Mouse (Mus musculus) left cerebral cortex, postnatal 4 days (tissue): ENCODE results near the gene Pigyl. TPM values are rescaled to one million over a fixed set of nuclear protein-coding genes. Genes with fewer than 3 reads are reported as not detected.
"Not testable (repeated sequence)": the region's sequence is repeated elsewhere in the genome, so short reads cannot be mapped to it uniquely, and the experiment has no call there.

ENCODE experiments used
- DNase-seq: peaks from one replicate; pipeline ENCODE4 v3.0.0-alpha.2; 2022
- intact Hi-C: fragments of 180-260 bp; cut with DNase I; formaldehyde crosslinking; loops from one replicate; pipeline ENCODE4 v1.15.1; 2025
- total RNA-seq, 2 experiments: library from RNA; stranded (reverse); gene quantifications; 2 replicates each; pipeline ENCODE4 v1.2.3; 2021

The Pigyl gene
- total RNA-seq, 2 experiments from 2014 or later, result 37.4 to 38.1 TPM

GRCm38 (mm10) chr9:22136765-22137547, 19.7 kb upstream of the Pigyl start:
- intact Hi-C loops, result no loop called here
- no peak for DNase-seq

- DNase-seq, result peak; percentile 36
- intact Hi-C loops, result no loop called here
Measured at GRCm38 (mm10) chr9:22138480-22138879, 18.2 kb upstream of the Pigyl start.

GRCm38 (mm10) chr9:22139746-22140145, 16.9 kb upstream of the Pigyl start:
- intact Hi-C loops, result no loop called here
- no peak for DNase-seq

- DNase-seq, result peak; percentile 91
- intact Hi-C loops, result no loop called here
Measured at GRCm38 (mm10) chr9:22143108-22144037, 13.3 kb upstream of the Pigyl start.

GRCm38 (mm10) chr9:22144304-22144965, 12.2 kb upstream of the Pigyl start:
- no peak for DNase-seq
- intact Hi-C loops, result no loop called here

- DNase-seq, result no peak
- intact Hi-C loops, result no loop called here
Measured at GRCm38 (mm10) chr9:22149426-22150248, 7.0 kb upstream of the Pigyl start.

GRCm38 (mm10) chr9:22150249-22150693, 6.4 kb upstream of the Pigyl start:
- DNase-seq, intact Hi-C loops: not testable (repeated sequence)

- DNase-seq, result no peak
- intact Hi-C loops, result no loop called here
Measured at GRCm38 (mm10) chr9:22150946-22151345, 5.7 kb upstream of the Pigyl start.

- DNase-seq, result no peak
- intact Hi-C loops, result no loop called here
Measured at GRCm38 (mm10) chr9:22153810-22154209, 2.8 kb upstream of the Pigyl start.

- intact Hi-C loops, result no loop called here
- DNase-seq, result peak; percentile 61
Measured at GRCm38 (mm10) chr9:22155614-22156013, 1.0 kb upstream of the Pigyl start.

GRCm38 (mm10) chr9:22157516-22158265, 1.0 kb downstream of the Pigyl start:
- DNase-seq, result no peak
- intact Hi-C loops, result no loop called here

GRCm38 (mm10) chr9:22161299-22161698, 4.7 kb downstream of the Pigyl start:
- DNase-seq, result no peak
- intact Hi-C loops, result no loop called here

GRCm38 (mm10) chr9:22162305-22162704, 5.7 kb downstream of the Pigyl start:
- intact Hi-C loops, result no loop called here
- no peak for DNase-seq

- no peak for DNase-seq
- intact Hi-C loops, result no loop called here
Measured at GRCm38 (mm10) chr9:22162912-22163311, 6.3 kb downstream of the Pigyl start.

GRCm38 (mm10) chr9:22164711-22165668, 8.3 kb downstream of the Pigyl start:
- intact Hi-C loops, result no loop called here
- DNase-seq, result peak; percentile 36

GRCm38 (mm10) chr9:22165964-22166363, 9.3 kb downstream of the Pigyl start:
- DNase-seq, result no peak
- intact Hi-C loops, result no loop called here

GRCm38 (mm10) chr9:22166686-22167085, 10.0 kb downstream of the Pigyl start:
- intact Hi-C loops, result no loop called here
- no peak for DNase-seq

GRCm38 (mm10) chr9:22167751-22168150, 11.1 kb downstream of the Pigyl start:
- no peak for DNase-seq
- intact Hi-C loops, result no loop called here
